Mouse (Mus musculus) left cerebral cortex, adult 11 months (tissue): ENCODE results near the gene Ispd.

Experiments
- DNase-seq: peaks from one replicate; pipeline ENCODE4 v3.0.0; 2022; ENCODE audit warnings: low spot score

Ispd gene

GRCm38 (mm10) chr12:36713866-36714662 is 332.8 kb downstream of the Ispd start:
- DNase-seq: no peak

- DNase-seq: no peak
Observed at GRCm38 (mm10) chr12:36717526-36717925, 336.3 kb downstream of the Ispd start.

GRCm38 (mm10) chr12:36718417-36718816 is 337.2 kb downstream of the Ispd start:
- no peak for DNase-seq

GRCm38 (mm10) chr12:36719074-36719473 is 337.8 kb downstream of the Ispd start:
- DNase-seq: no peak

- no peak for DNase-seq
Observed at GRCm38 (mm10) chr12:36720779-36721178, 339.5 kb downstream of the Ispd start.

DNA sequence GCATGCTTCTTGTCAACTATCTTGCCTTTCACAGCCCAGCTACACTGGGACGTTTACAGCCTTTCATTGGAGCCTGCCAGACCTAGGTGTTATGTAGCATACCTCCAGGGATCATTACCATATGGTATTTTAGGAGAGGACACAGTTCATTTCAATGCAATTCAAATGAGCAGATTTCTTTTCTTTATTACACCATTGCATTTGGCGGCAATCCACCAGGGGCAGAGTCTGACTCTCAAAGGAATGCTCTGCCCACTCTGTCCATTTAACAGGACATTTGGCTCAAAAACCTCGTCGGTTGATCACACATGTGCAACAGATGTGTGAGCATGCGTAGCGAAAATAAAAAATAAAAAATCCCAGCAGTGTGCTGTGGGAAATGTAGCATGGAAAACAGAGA is 340.0 kb downstream of the Ispd start:
- no peak for DNase-seq

DNA sequence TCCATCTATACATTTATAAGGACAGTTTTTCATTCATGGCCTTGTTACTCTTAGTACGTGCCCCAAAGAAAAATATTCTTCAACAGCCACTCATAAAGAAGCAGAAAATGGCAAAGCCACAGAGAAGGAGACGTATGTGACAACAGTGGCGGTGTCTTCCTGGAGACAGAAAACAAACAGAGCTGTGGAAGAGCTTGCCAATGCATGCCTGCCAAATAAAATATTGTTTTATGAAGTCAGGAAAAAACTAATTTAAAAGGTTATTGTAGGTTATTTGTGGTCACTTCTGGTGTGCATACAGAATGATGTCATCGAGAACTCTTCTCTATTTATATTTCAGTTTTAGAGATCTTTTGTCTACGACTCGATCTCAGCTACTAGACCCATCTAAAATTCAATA is 341.5 kb downstream of the Ispd start:
- no peak for DNase-seq

DNA sequence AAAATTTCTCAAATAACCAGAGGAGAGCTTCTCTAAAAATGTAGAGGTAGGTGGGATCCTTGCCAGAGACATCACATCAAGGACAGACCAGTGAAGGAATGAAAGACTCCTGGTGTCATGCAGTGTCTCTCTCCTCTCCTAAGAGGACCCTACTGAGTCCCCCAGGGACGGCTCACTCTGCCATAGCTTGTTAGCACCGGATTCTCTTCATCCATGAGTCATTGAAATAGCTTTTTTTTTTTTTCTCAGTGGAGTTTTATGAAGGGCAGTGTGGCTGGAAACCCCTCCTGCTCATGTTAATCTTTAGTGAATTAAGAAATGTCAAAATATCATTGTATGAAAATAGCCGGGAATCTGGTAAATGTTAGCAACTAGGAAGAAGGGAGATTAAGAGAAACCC is 342.1 kb downstream of the Ispd start:
- no peak for DNase-seq

- no peak for DNase-seq
Observed at GRCm38 (mm10) chr12:36724297-36724696, 343.0 kb downstream of the Ispd start.

GRCm38 (mm10) chr12:36725250-36725649 is 344.0 kb downstream of the Ispd start:
- DNase-seq: no peak

DNA sequence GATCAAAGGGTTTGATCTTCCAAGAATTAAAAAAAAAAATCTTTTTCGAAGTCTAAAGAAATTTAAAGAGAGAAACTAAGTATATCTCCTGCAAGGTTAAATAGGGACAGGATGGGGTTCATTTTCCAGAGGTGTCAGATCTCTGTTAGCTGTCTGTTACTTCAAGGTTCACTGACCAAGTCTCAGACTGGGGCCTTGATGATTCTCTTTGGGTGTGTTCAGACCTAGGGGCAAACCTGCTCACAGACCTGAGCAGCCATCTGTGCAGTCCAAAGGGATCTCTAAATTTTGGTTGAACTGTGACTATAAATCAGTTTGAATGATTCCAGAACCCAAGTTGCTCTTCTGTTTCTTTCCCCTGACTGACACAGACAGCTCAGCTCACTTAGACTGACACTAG is 344.8 kb downstream of the Ispd start:
- no peak for DNase-seq

DNA sequence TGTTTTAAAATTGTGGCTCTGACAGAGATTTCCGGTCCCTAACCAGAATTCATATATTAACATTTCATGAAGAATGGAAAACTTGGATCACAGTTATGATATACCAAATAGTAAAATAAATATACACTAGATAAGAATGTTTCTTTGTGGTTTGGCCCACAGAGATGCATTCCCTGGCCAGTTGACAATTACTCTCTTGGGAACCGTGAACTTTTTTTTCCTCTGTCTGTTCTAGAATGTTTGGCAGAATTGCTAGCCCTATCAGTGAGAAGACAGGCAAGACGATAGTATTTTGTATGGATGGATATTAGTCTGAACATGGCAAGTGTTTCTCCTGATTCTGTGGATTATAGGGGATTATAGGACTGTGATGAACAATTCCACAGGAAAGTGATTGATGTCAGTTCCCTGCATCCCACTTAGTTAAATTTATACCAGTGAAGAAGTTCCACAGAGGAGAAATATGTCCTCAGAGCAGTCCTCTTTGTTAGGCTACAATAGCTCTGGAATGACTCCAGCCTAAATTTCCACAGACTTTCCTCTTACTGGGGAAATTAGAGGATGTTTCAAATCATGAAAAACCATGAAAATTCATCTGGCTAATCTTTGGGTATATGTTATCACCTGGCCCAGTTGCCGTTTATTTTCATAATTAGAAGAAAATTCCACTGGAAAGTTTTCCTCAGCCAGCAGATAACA is 352.6 kb downstream of the Ispd start:
- DNase-seq: no peak
